Mouse (Mus musculus): ENCODE measurements around the gene P3h3. TPM values are rescaled to one million over a fixed set of nuclear protein-coding genes. Genes with fewer than 3 reads are reported as not detected.
A peak's percentile ranks its signal among the peaks of the same experiment; 100 is the strongest.
"Not testable (repeated sequence)": the region's sequence is repeated elsewhere in the genome, so short reads cannot be mapped to it uniquely, and the experiment has no call there.

Gene P3h3
- polyA plus RNA-seq, 1 experiment = 76.7 TPM

- TF ChIP-seq POLR2A (IDR thresholded peaks at IDR 0.05; ENCODE audit: low read depth, low read length) (no peak), CTCF (IDR thresholded peaks at IDR 0.05; ENCODE audit: borderline replicate concordance, insufficient read depth, low read length) (no peak)
Measured at GRCm38 (mm10) chr6:124834512-124835081, 23.0 kb downstream of the P3h3 start.

GRCm38 (mm10) chr6:124831649-124832048 is 25.9 kb downstream of the P3h3 start:
- Histone ChIP-seq H3K4me1 (ENCODE audit: control insufficient read depth, insufficient read depth, low read length) (no peaks in the 10 kb centered on the region), H3K4me3 (ENCODE audit: insufficient read depth, low read length) (no peak overlapping the region), H3K27ac (ENCODE audit: insufficient read depth, low read length) (no peak overlapping the region)
- TF ChIP-seq CTCF (IDR thresholded peaks at IDR 0.05; ENCODE audit: borderline replicate concordance, insufficient read depth, low read length) = no peak
- TF ChIP-seq POLR2A (IDR thresholded peaks at IDR 0.05; ENCODE audit: low read depth, low read length) = no peak

More at GRCm38 (mm10) chr6:124834512-124835081, 23.0 kb downstream of the P3h3 start:
- Histone ChIP-seq H3K4me3 (ENCODE audit: insufficient read depth, low read length) (no peak overlapping the region), H3K27ac (ENCODE audit: insufficient read depth, low read length) (no peak overlapping the region), H3K4me1 (ENCODE audit: control insufficient read depth, insufficient read depth, low read length) (no peaks in the 10 kb centered on the region)

- H3K4me3 ChIP-seq (ENCODE audit: insufficient read depth, low read length); H3K4me1 ChIP-seq (ENCODE audit: control insufficient read depth, insufficient read depth, low read length); H3K27ac ChIP-seq (ENCODE audit: insufficient read depth, low read length): not testable (repeated sequence)
Measured at GRCm38 (mm10) chr6:124831199-124831598, 26.4 kb downstream of the P3h3 start.

DNA sequence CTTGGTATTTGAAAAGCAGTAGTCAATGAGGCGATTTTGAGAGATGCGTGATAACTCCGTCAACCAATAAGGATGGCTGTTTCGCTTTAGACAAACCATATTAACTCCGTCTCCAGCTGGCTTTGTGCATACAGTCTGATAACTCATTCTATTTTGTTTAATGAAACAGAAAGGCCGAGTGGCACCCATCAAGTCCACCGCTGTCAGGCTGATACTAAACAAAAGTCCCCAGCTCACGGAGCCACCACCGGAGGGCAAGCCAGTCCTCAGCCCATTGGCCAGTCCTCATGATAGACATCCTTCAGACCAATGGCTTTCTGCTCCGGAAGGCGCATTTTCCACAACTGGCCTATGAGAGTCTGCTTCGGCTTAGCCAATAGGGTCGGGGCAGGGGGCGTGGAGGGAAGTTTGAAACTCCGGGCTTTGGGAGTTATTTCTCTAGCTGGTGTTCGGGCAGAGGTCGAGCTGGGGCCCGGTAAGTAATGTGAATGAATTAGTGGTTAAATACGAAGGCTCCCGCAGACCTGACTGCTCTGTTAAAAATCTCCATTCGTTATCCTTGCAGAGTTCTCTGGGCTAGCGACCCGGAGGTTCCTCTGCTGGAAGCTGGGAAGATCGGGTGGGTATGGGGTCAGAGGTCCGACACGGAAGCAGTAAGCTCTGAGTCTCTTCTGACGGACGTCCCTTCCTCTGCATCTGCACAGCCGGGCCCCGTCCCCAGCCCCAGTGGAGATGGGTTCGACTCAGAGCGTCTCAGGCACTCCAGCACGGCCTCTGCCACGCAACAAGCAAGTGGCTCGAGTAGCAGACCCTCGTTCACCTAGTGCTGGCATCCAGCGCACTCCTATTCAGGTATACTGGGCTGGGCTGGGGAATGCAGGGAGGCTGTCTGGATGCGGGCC is 27.5 kb downstream of the P3h3 start:
- no peak for TF ChIP-seq CTCF (IDR thresholded peaks at IDR 0.05; ENCODE audit: borderline replicate concordance, insufficient read depth, low read length)
- TF ChIP-seq POLR2A (IDR thresholded peaks at IDR 0.05; ENCODE audit: low read depth, low read length) = peak; percentile 77
- H3K4me1 ChIP-seq (ENCODE audit: control insufficient read depth, insufficient read depth, low read length) = no peaks in the 10 kb centered on the region

DNA sequence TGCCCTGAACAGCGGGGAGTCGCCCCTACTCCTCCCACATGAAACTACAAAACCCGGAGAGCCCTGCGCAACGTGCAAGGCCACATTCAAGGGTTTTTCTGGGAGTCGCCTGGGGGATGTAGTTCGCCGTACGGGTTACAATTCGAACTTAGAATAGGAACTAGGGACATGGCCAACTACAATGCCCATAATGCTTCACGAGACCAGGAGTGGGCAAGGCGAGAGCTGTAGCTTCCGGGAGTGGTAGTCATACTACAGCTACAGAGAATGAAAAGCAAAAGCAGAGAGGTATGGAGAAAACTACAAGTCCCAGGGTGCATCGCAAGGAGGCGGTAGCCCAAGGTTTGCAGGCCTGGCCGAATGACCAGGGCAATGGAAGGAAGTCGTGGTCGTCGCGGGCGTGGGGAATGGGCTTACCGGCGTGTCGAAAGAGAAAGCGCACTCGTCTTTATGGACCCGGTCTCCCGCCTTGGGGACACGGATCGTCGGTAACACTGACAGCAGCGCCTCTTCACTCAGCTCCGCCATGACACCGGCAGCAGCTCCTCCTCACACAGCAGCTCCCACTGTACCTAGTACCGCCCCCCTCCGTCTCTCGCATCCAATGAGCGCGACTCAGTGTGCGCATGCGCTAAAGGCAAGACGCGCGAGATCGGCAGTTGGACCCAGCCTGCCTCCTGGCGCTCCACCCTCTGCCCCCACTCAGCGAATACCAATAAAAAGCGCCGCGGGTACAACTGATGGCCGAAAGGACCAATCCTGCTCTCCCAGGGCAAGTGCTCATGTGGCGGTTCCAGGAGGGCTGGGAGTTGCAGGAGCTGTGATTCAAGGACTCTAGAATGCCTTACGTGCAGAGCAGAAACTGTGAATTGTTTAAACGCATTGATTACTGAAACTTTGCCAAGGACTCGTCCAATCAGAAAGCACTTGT is 28.4 kb downstream of the P3h3 start, which contains the start of the genes Usp5 and Cdca3:
Usp5 (minus strand) TSS at position 617 of the 931 bp plus-strand sequence.
Cdca3 (plus strand) TSS at position 680 of the 931 bp plus-strand sequence.
- Histone ChIP-seq H3K4me3 (ENCODE audit: insufficient read depth, low read length) (peak within 1 kb of the TSS; percentile 71), H3K27ac (ENCODE audit: insufficient read depth, low read length) (peak within 1 kb of the TSS; percentile 85), H3K4me1 (ENCODE audit: control insufficient read depth, insufficient read depth, low read length) (no peaks in the 10 kb centered on the region)
- TF ChIP-seq POLR2A (IDR thresholded peaks at IDR 0.05; ENCODE audit: low read depth, low read length) (no peak; the same call in none of the 2 replicates), CTCF (IDR thresholded peaks at IDR 0.05; ENCODE audit: borderline replicate concordance, insufficient read depth, low read length) (no peak)

More for the DNA sequence above, 27.5 kb downstream of the P3h3 start:
- H3K27ac ChIP-seq (ENCODE audit: insufficient read depth, low read length) = peak overlapping the region; percentile 85
- H3K4me3 ChIP-seq (ENCODE audit: insufficient read depth, low read length) = peak overlapping the region; percentile 71

DNA sequence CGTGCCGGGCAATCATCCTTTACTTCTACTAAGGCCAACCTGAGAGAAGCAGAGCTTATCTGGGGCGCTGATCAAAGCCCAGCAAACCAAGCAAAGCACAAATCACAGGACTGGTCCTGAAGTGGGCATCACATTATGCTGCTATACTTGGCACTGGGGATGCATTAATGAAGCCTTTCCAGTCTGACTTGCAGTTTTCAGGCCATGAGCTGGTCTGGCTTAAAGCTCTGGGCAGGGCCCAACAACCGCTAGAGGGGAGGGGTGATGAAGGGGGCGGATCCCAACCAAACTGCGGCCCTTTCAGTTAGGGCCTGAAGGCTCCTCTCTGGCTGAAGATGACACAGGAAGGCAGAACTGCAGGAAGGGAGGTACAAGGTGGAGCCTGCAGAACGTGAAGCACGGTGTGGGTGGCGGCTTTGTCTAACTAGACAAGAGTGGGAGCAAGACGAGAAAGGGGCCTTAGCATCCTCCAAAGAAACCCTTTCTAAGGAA is 29.4 kb downstream of the P3h3 start:
- no peak for TF ChIP-seq CTCF (IDR thresholded peaks at IDR 0.05; ENCODE audit: borderline replicate concordance, insufficient read depth, low read length)
- peak; percentile 86 for TF ChIP-seq POLR2A (IDR thresholded peaks at IDR 0.05; ENCODE audit: low read depth, low read length)
- Histone ChIP-seq H3K27ac (ENCODE audit: insufficient read depth, low read length) (peak overlapping the region; percentile 55), H3K4me3 (ENCODE audit: insufficient read depth, low read length) (peak overlapping the region; percentile 70), H3K4me1 (ENCODE audit: control insufficient read depth, insufficient read depth, low read length) (no peaks in the 10 kb centered on the region)

DNA sequence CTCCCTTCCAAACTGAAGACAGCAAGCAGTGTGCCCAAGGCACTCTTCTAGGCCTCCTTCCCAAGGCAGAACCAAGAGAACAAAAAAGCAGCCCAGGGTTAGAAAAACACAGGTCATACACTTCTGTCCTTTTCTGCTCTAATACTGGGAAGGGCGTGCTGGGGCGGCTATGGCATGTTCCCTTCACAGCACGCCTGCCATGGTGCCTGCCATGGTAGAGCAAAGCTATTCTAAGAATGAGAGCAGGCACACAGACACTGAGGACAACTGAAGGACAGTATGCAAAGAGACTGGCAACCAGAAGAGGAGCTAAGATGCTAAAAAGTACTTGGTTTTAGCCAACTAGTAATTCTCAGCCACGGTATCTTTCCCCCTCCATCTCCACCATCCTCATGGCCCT is 35.5 kb downstream of the P3h3 start:
- Histone ChIP-seq H3K27ac (ENCODE audit: insufficient read depth, low read length) (no peak overlapping the region), H3K4me1 (ENCODE audit: control insufficient read depth, insufficient read depth, low read length) (no peaks in the 10 kb centered on the region), H3K4me3 (ENCODE audit: insufficient read depth, low read length) (no peak overlapping the region)
- TF ChIP-seq POLR2A (IDR thresholded peaks at IDR 0.05; ENCODE audit: low read depth, low read length) (no peak), CTCF (IDR thresholded peaks at IDR 0.05; ENCODE audit: borderline replicate concordance, insufficient read depth, low read length) (no peak)

GRCm38 (mm10) chr6:124820891-124821290 is 36.7 kb downstream of the P3h3 start:
- H3K27ac ChIP-seq (ENCODE audit: insufficient read depth, low read length) = no peak overlapping the region
- no peaks in the 10 kb centered on the region for H3K4me1 ChIP-seq (ENCODE audit: control insufficient read depth, insufficient read depth, low read length)
- H3K4me3 ChIP-seq (ENCODE audit: insufficient read depth, low read length) = no peak overlapping the region
- TF ChIP-seq POLR2A (IDR thresholded peaks at IDR 0.05; ENCODE audit: low read depth, low read length) (no peak), CTCF (IDR thresholded peaks at IDR 0.05; ENCODE audit: borderline replicate concordance, insufficient read depth, low read length) (no peak)

DNA sequence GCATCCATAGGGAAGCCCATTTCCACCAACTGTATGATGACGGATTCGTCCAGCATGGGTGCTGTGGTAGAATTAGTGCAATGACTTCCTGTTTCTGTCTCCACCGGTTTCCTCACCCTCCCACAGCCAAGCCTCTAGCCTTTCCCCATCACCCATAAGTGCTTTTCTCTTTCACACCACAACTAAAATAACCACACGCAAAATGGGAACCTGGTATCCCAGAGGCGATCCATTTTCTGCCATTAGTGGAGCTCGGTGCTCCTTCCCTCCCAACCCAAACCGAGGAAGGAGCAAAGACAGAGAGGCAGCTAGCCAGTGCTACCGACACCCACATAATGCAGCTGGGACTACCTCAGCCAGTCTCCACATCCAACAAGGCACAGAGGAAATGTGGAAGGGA is 39.6 kb downstream of the P3h3 start:
- no peaks in the 10 kb centered on the region for H3K4me1 ChIP-seq (ENCODE audit: control insufficient read depth, insufficient read depth, low read length)
- TF ChIP-seq POLR2A (IDR thresholded peaks at IDR 0.05; ENCODE audit: low read depth, low read length) = no peak
- no peak for TF ChIP-seq CTCF (IDR thresholded peaks at IDR 0.05; ENCODE audit: borderline replicate concordance, insufficient read depth, low read length)
- H3K27ac ChIP-seq (ENCODE audit: insufficient read depth, low read length) = no peak overlapping the region
- no peak overlapping the region for H3K4me3 ChIP-seq (ENCODE audit: insufficient read depth, low read length)

All from embryonic fibroblast, embryonic 13.5 days (primary cell).